Mouse (Mus musculus) ES-E14 (cell line): ENCODE results near the gene Fnbp1. TPM values are rescaled to one million over a fixed set of nuclear protein-coding genes. Genes with fewer than 3 reads are reported as not detected.

Experiments
- DNase-seq: peaks from one replicate; pipeline ENCODE4 v3.0.0-alpha.2; 2013; ENCODE audit warnings: low read depth, low spot score
- H3K27ac ChIP-seq: 2 replicates; pipeline ENCODE4 v1.5.1; 2012; ENCODE audit warnings: low read depth, mild to moderate bottlenecking, low read length, moderate library complexity, mixed read lengths; ENCODE audit not compliant: poor library complexity, insufficient read depth, severe bottlenecking
- H3K36me3 ChIP-seq: 2 replicates; pipeline ENCODE4 v1.6.1; 2012; ENCODE audit warnings: mild to moderate bottlenecking, low read length, moderate library complexity, mixed read lengths; ENCODE audit not compliant: control insufficient read depth, poor library complexity, insufficient read depth, severe bottlenecking
- H3K4me1 ChIP-seq, 2 experiments: fragments of 150-350 bp in 1 of 2; sonication (generic) in 1 of 2; 2 replicates each; pipeline ENCODE4 v1.6.1; 2012; ENCODE audit warnings: low read length in 2 of 2, mild to moderate bottlenecking in 1 of 2, mixed read lengths in 1 of 2; ENCODE audit not compliant: control insufficient read depth in 2 of 2, insufficient read depth in 2 of 2, poor library complexity in 1 of 2
- H3K4me3 ChIP-seq, 2 experiments: fragments of 150-350 bp in 1 of 2; sonication (generic) in 1 of 2; 2 replicates each; pipeline ENCODE4 v1.5.1; 2012; ENCODE audit warnings: low read length in 2 of 2, low read depth in 1 of 2, mild to moderate bottlenecking in 1 of 2, mixed read lengths in 1 of 2; ENCODE audit not compliant: insufficient read depth in 1 of 2, poor library complexity in 1 of 2, severe bottlenecking in 1 of 2
- H3K9ac ChIP-seq: 2 replicates; pipeline ENCODE4 v1.6.1; 2012; ENCODE audit warnings: low read depth, mild to moderate bottlenecking, low read length, mixed read lengths; ENCODE audit not compliant: poor library complexity, insufficient read depth, severe bottlenecking
- H3K9me3 ChIP-seq: fragments of 150-350 bp; sonication (generic); 2 replicates; pipeline ENCODE4 v1.6.1; 2012; ENCODE audit warnings: low read depth, mild to moderate bottlenecking, low read length; ENCODE audit not compliant: control insufficient read depth, insufficient read depth
- CHD2 ChIP-seq: IDR thresholded peaks from 2 replicates; pipeline ENCODE4 v1.6.1; 2014; ENCODE audit warnings: mild to moderate bottlenecking, low read depth, low read length, inconsistent platforms
- HCFC1 ChIP-seq: IDR thresholded peaks from 2 replicates; pipeline ENCODE4 v1.6.1; 2012; ENCODE audit warnings: low read length, inconsistent platforms, borderline replicate concordance; ENCODE audit not compliant: insufficient read depth
- MAFK ChIP-seq: IDR thresholded peaks from 2 replicates; pipeline ENCODE4 v1.6.1; 2014; ENCODE audit warnings: mild to moderate bottlenecking, low read depth, low read length, inconsistent platforms; ENCODE audit not compliant: insufficient read depth
- ZC3H11A ChIP-seq: IDR thresholded peaks from 2 replicates; pipeline ENCODE4 v1.6.1; 2012; ENCODE audit warnings: low read depth, mild to moderate bottlenecking, inconsistent platforms, low read length, borderline replicate concordance
- ZNF384 ChIP-seq: IDR thresholded peaks from 2 replicates; pipeline ENCODE4 v1.6.1; 2012; ENCODE audit warnings: low read depth, low read length, inconsistent platforms
- in situ Hi-C, 2 experiments: fragments of 600-800 bp; cut with MboI; formaldehyde crosslinking; loops; one replicate each; pipeline ENCODE4 v1.15.1; 2025; ENCODE audit warnings: low sequenced_read_pairs in 2 of 2, inconsistent platforms in 1 of 2; ENCODE audit not compliant: unreplicated experiment in 2 of 2
- total RNA-seq: library from RNA; depleted of rRNA; stranded (reverse); fragments of 300-350 nt; gene quantifications from 2 replicates; pipeline ENCODE4 v1.2.3, GENCODE M21; 2012

The Fnbp1 gene
- total RNA-seq, 1 experiment, result 16.5 TPM

- in situ Hi-C loops, result no loop called here
- no peaks in the 10 kb centered on the region for H3K9me3 ChIP-seq
- TF ChIP-seq CHD2, result no peak
- no peak for TF ChIP-seq ZNF384
- no peak for TF ChIP-seq HCFC1
- TF ChIP-seq MAFK, result no peak
- no peak for TF ChIP-seq ZC3H11A
- no peaks in the 10 kb centered on the region for H3K36me3 ChIP-seq
- H3K4me1 ChIP-seq, result peaks cover 29 to 48% of the 10 kb centered on the region in 2 experiments
- H3K27ac ChIP-seq, result no peak overlapping the region
- H3K9ac ChIP-seq, result no peak overlapping the region
- DNase-seq, result no peak
- H3K4me3 ChIP-seq, result no peak overlapping the region
Observed at GRCm38 (mm10) chr2:31132682-31133081, 9.1 kb downstream of the Fnbp1 start.

DNA sequence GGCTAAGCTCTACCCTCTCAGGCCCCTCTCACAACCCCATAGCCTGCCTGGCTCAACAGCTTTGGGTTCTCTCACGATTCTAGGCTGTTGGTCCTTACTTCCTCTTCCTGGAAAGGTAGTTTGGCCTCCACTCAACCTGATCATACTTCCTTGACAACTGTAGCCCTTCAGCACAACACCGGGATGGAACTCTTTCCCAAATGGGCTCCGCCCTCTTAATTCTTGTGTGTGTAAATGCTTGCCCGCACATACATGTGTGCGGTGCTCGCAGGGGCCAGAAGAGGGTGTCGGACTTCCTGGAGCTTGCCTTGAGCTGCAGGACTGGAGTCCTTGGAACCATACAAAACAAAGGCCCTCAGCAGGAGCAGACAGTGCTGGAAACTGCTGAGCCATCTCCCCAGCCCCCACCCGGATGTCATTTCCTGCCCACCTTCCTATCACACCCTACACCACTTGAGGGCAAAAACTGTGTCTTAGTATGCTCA, 11.0 kb downstream of the Fnbp1 start:
- Histone ChIP-seq H3K4me1 (peaks cover 30 to 55% of the 10 kb centered on the region in 2 experiments), H3K36me3 (no peaks in the 10 kb centered on the region), H3K4me3 (0 out of 4 replicates have a peak overlapping the region, but pooled peaks of 1 of the 2 experiments have one; percentile 5), H3K9me3 (no peaks in the 10 kb centered on the region), H3K27ac (peak overlapping the region; percentile 77), H3K9ac (peak overlapping the region; percentile 47; the same call in 1 of the 2 replicates)
- in situ Hi-C loops, result no loop called here
- no peak for DNase-seq
- TF ChIP-seq HCFC1 (no peak), MAFK (peak; percentile 85)

DNA sequence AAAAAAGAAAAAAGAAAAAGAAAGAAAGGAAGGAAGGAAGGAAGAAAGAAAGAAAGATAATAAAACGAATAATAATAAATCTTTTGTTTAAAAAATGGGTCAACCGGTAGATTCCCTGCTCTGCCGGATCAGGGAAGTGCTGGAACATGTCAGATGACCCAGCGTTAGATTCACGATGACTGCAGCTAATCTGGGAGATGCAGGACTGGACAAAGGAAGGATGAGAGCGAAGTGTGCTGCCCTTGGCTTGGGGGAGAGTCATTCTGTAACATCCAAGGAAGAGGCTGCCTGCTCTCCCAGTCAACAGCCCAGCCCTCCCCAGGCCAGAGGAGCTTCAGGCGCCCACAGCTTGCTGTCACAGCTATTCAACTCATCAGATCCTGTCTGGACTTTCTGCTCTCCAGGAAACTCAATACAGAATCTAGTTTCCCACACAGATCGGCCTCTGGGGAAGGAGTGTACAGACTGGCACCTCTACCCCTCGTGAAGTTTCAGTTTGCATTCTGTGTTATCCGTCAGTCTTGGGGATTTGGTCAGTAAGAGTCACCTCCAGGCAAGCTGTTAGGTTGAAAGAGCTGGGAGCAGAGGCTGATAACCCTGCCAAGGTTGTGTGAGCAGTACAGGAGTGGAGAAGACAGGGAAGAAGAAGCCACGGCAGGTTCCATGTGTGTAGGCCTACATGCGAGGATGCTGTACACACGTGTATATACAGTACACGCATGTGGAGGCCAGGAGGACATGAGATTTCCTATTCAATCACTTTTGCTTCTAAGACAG, 11.9 kb downstream of the Fnbp1 start:
- Histone ChIP-seq H3K9ac (no peak overlapping the region), H3K4me3 (no peak overlapping the region), H3K4me1 (peaks cover 28 to 48% of the 10 kb centered on the region in 2 experiments), H3K36me3 (no peaks in the 10 kb centered on the region), H3K27ac (peak overlapping the region; percentile 77; the same call in 1 of the 2 replicates), H3K9me3 (no peaks in the 10 kb centered on the region)
- no peak for DNase-seq
- in situ Hi-C loops, result no loop called here
- TF ChIP-seq ZNF384 (no peak), CHD2 (no peak), ZC3H11A (no peak), MAFK (no peak), HCFC1 (no peak)

DNA sequence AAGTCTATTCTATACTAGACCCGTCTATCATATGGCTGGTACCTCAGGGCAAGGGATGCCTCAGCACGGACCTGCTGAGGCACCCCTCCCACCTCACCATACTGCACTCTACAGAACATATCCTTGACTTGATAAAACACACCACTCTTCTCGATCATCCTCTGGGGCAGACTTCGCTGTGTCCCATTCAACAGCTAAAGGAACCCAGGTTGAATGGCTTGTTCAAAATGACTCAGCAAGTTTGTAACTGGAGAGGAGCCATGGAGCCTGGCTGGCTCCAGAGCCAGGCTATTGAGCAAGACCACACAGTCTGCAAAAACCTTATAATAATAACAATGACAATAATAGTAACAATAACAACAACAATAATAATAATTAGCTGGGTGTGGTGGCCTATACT, 13.9 kb downstream of the Fnbp1 start:
- peak overlapping the region; percentile 95 for H3K27ac ChIP-seq
- no peaks in the 10 kb centered on the region for H3K36me3 ChIP-seq
- no peak for DNase-seq
- TF ChIP-seq HCFC1, result no peak
- TF ChIP-seq MAFK, result peak; percentile 88
- H3K9ac ChIP-seq, result no peak overlapping the region; the same call in 1 of the 2 replicates
- no peaks in the 10 kb centered on the region for H3K9me3 ChIP-seq
- in situ Hi-C loops, result no loop called here
- H3K4me1 ChIP-seq, result peaks cover 21 to 40% of the 10 kb centered on the region in 2 experiments
- no peak overlapping the region for H3K4me3 ChIP-seq

- Histone ChIP-seq H3K4me3 (peak overlapping the region; percentile 24 to 45; a peak in 2 of 4 replicates), H3K36me3 (no peaks in the 10 kb centered on the region), H3K4me1 (peaks cover 21 to 39% of the 10 kb centered on the region in 2 experiments), H3K9ac (peak overlapping the region; percentile 77), H3K9me3 (no peaks in the 10 kb centered on the region), H3K27ac (peak overlapping the region; percentile 88)
- no peak for TF ChIP-seq CHD2
- TF ChIP-seq HCFC1, result no peak
- no peak for TF ChIP-seq ZNF384
- TF ChIP-seq MAFK, result no peak
- TF ChIP-seq ZC3H11A, result no peak
- in situ Hi-C loops, result no loop called here
- DNase-seq, result no peak
Observed at GRCm38 (mm10) chr2:31127219-31127618, 14.6 kb downstream of the Fnbp1 start.
